Mouse (Mus musculus) liver, postnatal 0 days (tissue): ENCODE data around the gene Glrx3. TPM values are rescaled to one million over a fixed set of nuclear protein-coding genes. Genes with fewer than 3 reads are reported as not detected.

Experiments used
- ATAC-seq: fragments of 200-750 bp; cut with Nextera tagmentation; 2 replicates; pipeline ENCODE4 v1.8.0; 2017; ENCODE audit warnings: mild to moderate bottlenecking, moderate library complexity
- DNase-seq: peaks from one replicate; pipeline ENCODE4 v3.0.0-alpha.2; 2016
- H3K27ac ChIP-seq: fragments of 300-500 bp; sonication (generic); 2 replicates; pipeline ENCODE4 v1.5.1; 2014; ENCODE audit warnings: antibody characterized with exemption, moderate library complexity, mild to moderate bottlenecking, low read depth
- H3K27me3 ChIP-seq: fragments of 300-500 bp; sonication (generic); 2 replicates; pipeline ENCODE4 v1.6.1; 2014; ENCODE audit warnings: low read length, control low read depth, mixed read lengths; ENCODE audit not compliant: insufficient read depth
- H3K36me3 ChIP-seq: fragments of 300-500 bp; sonication (generic); replicated peaks from 2 replicates; pipeline ENCODE4 v1.6.1; 2014; ENCODE audit warnings: mild to moderate bottlenecking, control low read depth, low read length, moderate library complexity, mixed read lengths; ENCODE audit not compliant: insufficient read depth
- H3K4me1 ChIP-seq: fragments of 300-500 bp; sonication (generic); 2 replicates; pipeline ENCODE4 v1.6.1; 2014; ENCODE audit warnings: antibody characterized with exemption, mild to moderate bottlenecking, control low read depth; ENCODE audit not compliant: insufficient read depth
- H3K4me2 ChIP-seq: fragments of 300-500 bp; sonication (generic); 2 replicates; pipeline ENCODE4 v1.6.1; 2014; ENCODE audit warnings: low read depth, mild to moderate bottlenecking, low read length, moderate library complexity, mixed read lengths
- H3K4me3 ChIP-seq: fragments of 300-500 bp; sonication (generic); 2 replicates; pipeline ENCODE4 v1.5.1; 2014; ENCODE audit warnings: low read depth, low read length
- H3K9ac ChIP-seq: fragments of 300-500 bp; sonication (generic); replicated peaks from 2 replicates; pipeline ENCODE4 v1.6.1; 2014; ENCODE audit warnings: mild to moderate bottlenecking, moderate library complexity
- H3K9me3 ChIP-seq: fragments of 300-500 bp; sonication (generic); 2 replicates; pipeline ENCODE4 v1.6.1; 2016; ENCODE audit warnings: mild to moderate bottlenecking, control low read depth, low read length, mixed read lengths
- CTCF ChIP-seq: sonication (generic); IDR thresholded peaks from 2 replicates; pipeline ENCODE4 v1.5.1; 2016; ENCODE audit warnings: antibody characterized with exemption, low read depth
- EP300 ChIP-seq: IDR thresholded peaks from 2 replicates; pipeline ENCODE4 v1.6.1; 2016; ENCODE audit warnings: antibody characterized with exemption, low read depth, mild to moderate bottlenecking
- WGBS: fragments of 180-500 bp; shearing (Covaris S2); extraction: QIAGEN DNeasy Blood & Tissue Kit; methylation state at CpG from one replicate; pipeline ENCODE4 v1.1.7; 2014; ENCODE audit not compliant: insufficient replicate concordance; 5-methylcytosine and 5-hydroxymethylcytosine counted together
- polyA plus RNA-seq: library from polyadenylated mRNA; unstranded; fragments of >200 nt; fragmentation: Nextera tagmentation; extraction: Ambion mirVana; gene quantifications from 2 replicates; pipeline ENCODE4 v1.2.1, GENCODE M21; 2015

Gene Glrx3
- polyA plus RNA-seq, 1 experiment from 2014 or later = 70.6 TPM

DNA sequence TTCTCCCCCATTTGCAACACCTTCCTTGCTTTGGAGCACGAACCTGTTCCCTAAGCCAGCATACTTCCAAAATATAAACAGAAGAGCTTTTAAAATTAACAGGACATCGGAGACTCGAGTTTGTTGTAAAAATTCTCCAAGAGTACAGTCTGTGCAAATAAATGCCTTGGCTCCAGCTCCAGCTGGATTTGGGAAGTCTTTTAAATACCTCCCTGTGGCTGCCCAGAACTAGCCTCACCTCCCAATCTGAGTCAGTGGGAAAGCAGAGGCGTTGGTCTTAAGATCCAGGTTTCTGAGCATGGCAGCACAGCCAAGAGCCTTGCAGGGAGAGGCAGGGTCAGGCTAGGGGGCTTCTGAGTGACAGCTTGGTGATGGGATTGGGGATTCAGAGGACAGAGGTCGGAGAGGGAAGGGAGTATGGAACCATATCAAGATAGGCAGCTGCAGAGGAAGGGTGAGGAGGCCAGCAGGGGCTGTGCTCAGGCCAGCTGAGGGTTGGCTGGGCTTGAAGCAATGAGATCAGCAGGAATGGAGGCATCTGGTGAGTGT is 80.7 kb downstream of the Glrx3 start:
- H3K27me3 ChIP-seq = no peaks in the 10 kb centered on the region
- H3K4me1 ChIP-seq = no peaks in the 10 kb centered on the region
- ATAC-seq (no peak), DNase-seq (no peak)
- 56% methylated on average over 5 of the region's 5 CpGs for WGBS
- no peak overlapping the region for H3K4me3 ChIP-seq
- no peaks in the 10 kb centered on the region for H3K9me3 ChIP-seq
- no peak overlapping the region for H3K9ac ChIP-seq
- H3K27ac ChIP-seq = no peak overlapping the region
- H3K36me3 ChIP-seq = no peaks in the 10 kb centered on the region
- no peak overlapping the region for H3K4me2 ChIP-seq
- TF ChIP-seq CTCF (no peak), EP300 (no peak)

Other genes starting within 250 kb of the Glrx3 start
- 0.05 TPM in 1 of 2 replicates, not detected in the other for gene Ebf3, start 123.2 kb upstream of the Glrx3 start, polyA plus RNA-seq
- gene 9430038I01Rik, start 26.9 kb upstream of the Glrx3 start, polyA plus RNA-seq = 14.8 and 16.0 TPM in 2 replicates